Mouse (Mus musculus) limb, embryonic 14.5 days (tissue): ENCODE results near the gene 4932414N04Rik. TPM values are rescaled to one million over a fixed set of nuclear protein-coding genes. Genes with fewer than 3 reads are reported as not detected.
A peak's percentile ranks its signal among the peaks of the same experiment; 100 is the strongest.
"Not testable (repeated sequence)": the region's sequence is repeated elsewhere in the genome, so short reads cannot be mapped to it uniquely, and the experiment has no call there.

Experiments used
- ATAC-seq: fragments of 200-750 bp; cut with Nextera tagmentation; 2 replicates; pipeline ENCODE4 v1.8.0; 2017; ENCODE audit warnings: low read depth, moderate number of reproducible peaks, moderate TSS enrichment; ENCODE audit not compliant: low FRiP score
- DNase-seq: peaks from one replicate; pipeline ENCODE4 v3.0.0-alpha.2; 2015; ENCODE audit warnings: low spot score
- H3K27ac ChIP-seq: fragments of 300-500 bp; sonication (generic); replicated peaks from 2 replicates; pipeline ENCODE4 v1.5.1; 2014; ENCODE audit warnings: low read depth, mild to moderate bottlenecking, low read length, moderate library complexity, mixed read lengths
- H3K27me3 ChIP-seq: fragments of 300-500 bp; sonication (generic); 2 replicates; pipeline ENCODE4 v1.6.1; 2014; ENCODE audit warnings: low read length, mixed read lengths; ENCODE audit not compliant: control insufficient read depth, insufficient read depth
- H3K36me3 ChIP-seq: fragments of 300-500 bp; sonication (generic); 2 replicates; pipeline ENCODE4 v1.6.1; 2014; ENCODE audit warnings: mild to moderate bottlenecking, low read length, moderate library complexity, mixed read lengths; ENCODE audit not compliant: control insufficient read depth, insufficient read depth
- H3K4me1 ChIP-seq: fragments of 300-500 bp; sonication (generic); 2 replicates; pipeline ENCODE4 v1.6.1; 2014; ENCODE audit warnings: antibody characterized with exemption, low read length, mixed read lengths; ENCODE audit not compliant: control insufficient read depth, insufficient read depth
- H3K4me2 ChIP-seq: fragments of 300-500 bp; sonication (generic); replicated peaks from 2 replicates; pipeline ENCODE4 v1.6.1; 2014; ENCODE audit warnings: low read depth, mild to moderate bottlenecking, low read length, moderate library complexity; ENCODE audit not compliant: severe bottlenecking
- H3K4me3 ChIP-seq: fragments of 300-500 bp; sonication (generic); replicated peaks from 2 replicates; pipeline ENCODE4 v1.5.1; 2014; ENCODE audit warnings: low read length
- H3K9ac ChIP-seq: fragments of 300-500 bp; sonication (generic); 2 replicates; pipeline ENCODE4 v1.6.1; 2014; ENCODE audit warnings: mild to moderate bottlenecking, low read depth, low read length, moderate library complexity; ENCODE audit not compliant: severe bottlenecking
- H3K9me3 ChIP-seq: fragments of 300-500 bp; sonication (generic); 2 replicates; pipeline ENCODE4 v1.6.1; 2016; ENCODE audit warnings: low read length; ENCODE audit not compliant: control insufficient read depth
- POLR2A ChIP-seq: fragments of 200-500 bp; IDR thresholded peaks from 2 replicates; pipeline ENCODE4 v1.8.0; 2012; ENCODE audit warnings: inconsistent platforms, mild to moderate bottlenecking, moderate library complexity, borderline replicate concordance; ENCODE audit not compliant: insufficient read depth, insufficient read length; ENCODE audit errors: extremely low read depth
- WGBS: fragments of 180-500 bp; shearing (Covaris S2); extraction: QIAGEN DNeasy Blood & Tissue Kit; methylation state at CpG from one replicate; pipeline ENCODE4 v1.1.7; 2014; 5-methylcytosine and 5-hydroxymethylcytosine counted together
- polyA plus RNA-seq, 2 experiments: library from polyadenylated mRNA; depleted of rRNA in 1 of 2; stranded (reverse) in 1 of 2; unstranded in 1 of 2; fragments of >200 nt; fragmentation: Nextera tagmentation in 1 of 2; extraction: Ambion mirVana in 1 of 2; gene quantifications; 2 replicates each; pipeline versions ENCODE4 v1.2.1 to v1.2.3; 2012 to 2014

Gene 4932414N04Rik
- polyA plus RNA-seq, 2 experiments, result not detected

- Histone ChIP-seq H3K27ac (no peak overlapping the region), H3K4me1 (no peaks in the 10 kb centered on the region), H3K4me3 (no peak overlapping the region), H3K27me3 (no peaks in the 10 kb centered on the region), H3K4me2 (no peak overlapping the region), H3K36me3 (no peaks in the 10 kb centered on the region), H3K9me3 (no peaks in the 10 kb centered on the region), H3K9ac (no peak overlapping the region)
- no peak for TF ChIP-seq POLR2A
- ATAC-seq (no peak), DNase-seq (peak; percentile 51)
- WGBS, result 20% methylated on average over 6 of the region's 6 CpGs
These were observed 100.5 kb downstream of the 4932414N04Rik start for GRCm38 (mm10) chr2:68756793-68757192.

- no peak for DNase-seq
- Histone ChIP-seq H3K4me3 (no peak overlapping the region), H3K36me3 (no peaks in the 10 kb centered on the region), H3K4me2 (no peak overlapping the region), H3K4me1 (no peaks in the 10 kb centered on the region), H3K27me3 (no peaks in the 10 kb centered on the region), H3K9me3 (no peaks in the 10 kb centered on the region), H3K9ac (no peak overlapping the region), H3K27ac (no peak overlapping the region)
- 64% methylated on average over 1 of the region's 1 CpGs for WGBS
- no peak for ATAC-seq
- no peak for TF ChIP-seq POLR2A
These were observed 109.1 kb downstream of the 4932414N04Rik start for GRCm38 (mm10) chr2:68765371-68765770.

- no peaks in the 10 kb centered on the region for H3K9me3 ChIP-seq
- H3K27me3 ChIP-seq, result no peaks in the 10 kb centered on the region
- ATAC-seq (no peak), DNase-seq (no peak)
- TF ChIP-seq POLR2A, result no peak
- H3K4me3 ChIP-seq, result no peak overlapping the region
- no peaks in the 10 kb centered on the region for H3K36me3 ChIP-seq
- no peak overlapping the region for H3K4me2 ChIP-seq
- 70% methylated on average over 6 of the region's 6 CpGs for WGBS
- H3K4me1 ChIP-seq, result no peaks in the 10 kb centered on the region
- H3K9ac ChIP-seq, result no peak overlapping the region
- no peak overlapping the region for H3K27ac ChIP-seq
These were observed 111.1 kb downstream of the 4932414N04Rik start for GRCm38 (mm10) chr2:68767186-68767890.

- Histone ChIP-seq H3K27me3 (no peaks in the 10 kb centered on the region), H3K9me3 (no peaks in the 10 kb centered on the region), H3K4me2 (peak overlapping the region; percentile 35), H3K36me3 (no peaks in the 10 kb centered on the region), H3K4me3 (peak overlapping the region; percentile 13; the same call in 1 of the 2 replicates), H3K9ac (no peak overlapping the region), H3K4me1 (peaks cover 3% of the 10 kb centered on the region; the same call in 1 of the 2 replicates), H3K27ac (no peak overlapping the region)
- ATAC-seq, result peak; percentile 29; the same call in 1 of the 2 replicates
- WGBS, result 45% methylated on average over 16 of the region's 16 CpGs
- no peak for TF ChIP-seq POLR2A
- DNase-seq, result peak; percentile 18
These were observed 126.2 kb downstream of the 4932414N04Rik start for GRCm38 (mm10) chr2:68782268-68783132.

GRCm38 (mm10) chr2:68783664-68784063 is 127.4 kb downstream of the 4932414N04Rik start:
- not testable (repeated sequence) for H3K4me1 ChIP-seq, H3K9me3 ChIP-seq, H3K36me3 ChIP-seq, H3K27me3 ChIP-seq, H3K4me3 ChIP-seq, ATAC-seq, H3K4me2 ChIP-seq, DNase-seq, H3K9ac ChIP-seq, H3K27ac ChIP-seq
- WGBS, result 91% methylated on average over 8 of the region's 8 CpGs
